Mouse (Mus musculus): Measurements from ENCODE around the gene Fzd7.

The Fzd7 gene

DNA sequence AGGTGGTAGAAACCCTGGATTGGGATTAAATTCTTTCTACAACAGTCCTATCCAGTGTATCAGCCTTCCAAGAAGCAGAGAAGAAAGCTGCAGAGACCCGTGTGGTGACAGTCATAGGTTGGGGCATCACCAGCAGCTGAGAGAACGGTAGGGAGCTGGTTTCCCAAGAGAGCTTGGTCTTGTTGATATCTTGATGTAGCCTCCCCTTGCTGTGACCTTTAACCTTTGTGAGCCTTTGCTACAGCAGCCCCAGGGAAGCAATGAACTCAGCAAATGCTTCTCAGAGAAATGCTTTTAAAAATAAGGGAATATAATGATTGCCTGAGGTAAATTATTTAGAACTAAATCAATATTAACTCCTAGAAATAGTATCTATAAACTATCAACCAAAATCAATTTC, 20.1 kb downstream of the Fzd7 start:
- no peak for ATAC-seq (ENCODE audit: low TSS enrichment)

DNA sequence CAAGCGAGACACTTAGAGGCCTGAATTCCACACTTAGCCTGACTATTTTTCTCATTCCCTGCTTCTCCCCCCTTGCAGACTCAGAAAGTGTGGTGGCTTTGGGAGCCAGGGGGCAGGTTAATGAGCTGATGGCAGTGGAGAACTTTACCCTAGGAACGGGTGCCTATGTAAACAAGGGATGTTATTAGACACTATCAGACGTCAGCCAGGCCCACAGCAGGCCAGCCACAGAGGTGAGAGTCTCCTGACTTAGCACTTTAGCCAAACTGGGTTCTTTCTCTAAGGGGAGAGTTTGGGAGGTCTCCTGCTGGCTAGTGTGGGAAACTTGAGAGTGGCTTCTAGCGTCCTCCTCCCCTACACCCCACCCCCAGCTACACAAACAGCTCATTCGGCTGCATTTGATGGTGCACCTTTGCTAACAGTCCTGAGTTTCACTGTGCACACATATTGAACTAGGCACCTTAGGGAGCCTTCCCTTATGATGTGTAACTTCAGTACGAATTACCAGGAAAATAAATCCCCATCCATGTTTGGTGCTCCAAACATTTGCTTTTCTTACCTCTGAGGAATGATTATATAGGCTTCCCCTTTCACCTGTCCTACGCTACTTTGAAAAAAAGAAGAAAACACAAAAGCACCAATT, 21.6 kb downstream of the Fzd7 start:
- ATAC-seq (ENCODE audit: low TSS enrichment) = no peak

GRCm38 (mm10) chr1:59504302-59504700, 22.1 kb downstream of the Fzd7 start:
- no peak for ATAC-seq (ENCODE audit: low TSS enrichment)

GRCm38 (mm10) chr1:59508463-59509139, 26.4 kb downstream of the Fzd7 start:
- ATAC-seq (ENCODE audit: low TSS enrichment) = no peak

GRCm38 (mm10) chr1:59511566-59512270, 29.5 kb downstream of the Fzd7 start:
- ATAC-seq (ENCODE audit: low TSS enrichment) = no peak

DNA sequence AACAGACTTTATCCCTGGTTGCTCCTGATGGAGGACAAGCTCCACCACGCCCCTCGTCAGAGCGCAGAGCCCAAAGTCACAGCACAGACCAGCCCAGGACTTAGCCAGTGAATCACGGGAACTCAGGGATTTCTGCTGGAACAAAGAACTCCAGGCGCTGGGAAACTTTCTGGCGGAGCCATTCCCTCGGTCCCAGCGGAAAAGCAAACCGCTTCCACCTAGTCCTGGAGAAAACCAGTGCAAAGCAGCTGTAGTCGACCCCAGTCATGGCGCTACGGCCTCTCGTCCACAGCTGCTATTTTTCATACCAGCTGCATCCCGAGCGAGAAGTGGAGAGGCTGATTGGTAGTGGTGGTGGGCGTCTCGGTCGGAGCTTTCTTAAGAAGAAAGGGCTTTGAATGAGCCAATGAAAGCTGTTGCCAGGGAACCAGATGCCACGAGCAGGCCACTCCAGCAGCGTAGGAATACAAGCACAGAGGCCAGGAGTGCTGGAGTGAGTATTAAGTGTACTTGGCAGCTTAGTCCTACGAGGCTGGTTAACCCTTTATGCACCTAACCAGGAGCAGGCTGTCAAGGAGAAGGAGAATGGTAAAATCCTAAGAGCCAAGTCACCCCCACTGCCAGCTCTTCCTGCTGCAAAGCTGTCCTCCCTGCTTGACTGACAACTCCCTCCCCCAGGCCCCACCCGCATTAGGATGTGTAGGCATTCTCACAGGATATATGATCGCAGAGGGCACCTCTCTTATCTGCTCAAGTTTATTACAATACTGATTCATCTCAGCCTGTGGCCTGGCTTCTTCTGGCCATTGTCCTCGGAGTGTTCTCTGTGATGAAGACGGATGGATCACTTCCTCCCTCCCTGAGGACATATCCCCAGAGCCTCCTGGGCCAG, 34.0 kb downstream of the Fzd7 start, which contains the start of gene Gm973:
Gene Gm973 (plus strand): TSS at position 239 of the 892 bp plus-strand sequence.
- ATAC-seq (ENCODE audit: low TSS enrichment) = peak; percentile 79

GRCm38 (mm10) chr1:59520226-59520837, 38.1 kb downstream of the Fzd7 start:
- ATAC-seq (ENCODE audit: low TSS enrichment) = no peak

GRCm38 (mm10) chr1:59522456-59522855, 40.2 kb downstream of the Fzd7 start:
- no peak for ATAC-seq (ENCODE audit: low TSS enrichment)

- no peak for ATAC-seq (ENCODE audit: low TSS enrichment)
Observed at GRCm38 (mm10) chr1:59523378-59523958, 41.2 kb downstream of the Fzd7 start.

- no peak for ATAC-seq (ENCODE audit: low TSS enrichment)
Observed at GRCm38 (mm10) chr1:59524071-59524470, 41.8 kb downstream of the Fzd7 start.

DNA sequence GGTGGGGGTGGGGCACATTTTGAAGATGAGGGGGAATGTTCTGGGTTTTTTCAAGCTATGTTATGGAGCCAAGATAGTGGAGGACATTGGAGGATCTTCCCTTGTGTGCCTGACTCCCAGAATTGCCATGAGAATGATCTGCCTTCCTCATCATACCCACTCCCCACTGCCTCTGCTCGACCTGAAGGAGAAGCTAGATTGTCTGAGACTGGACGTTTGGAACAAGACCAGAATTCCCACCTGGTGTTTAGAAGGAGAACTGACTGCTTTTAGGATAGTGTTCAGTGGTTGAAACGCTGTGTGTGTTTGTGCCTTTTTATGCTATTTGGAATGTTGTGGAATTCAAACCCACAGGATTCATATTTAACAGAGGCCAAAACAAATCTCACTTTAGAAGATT, 42.5 kb downstream of the Fzd7 start:
- no peak for ATAC-seq (ENCODE audit: low TSS enrichment)

DNA sequence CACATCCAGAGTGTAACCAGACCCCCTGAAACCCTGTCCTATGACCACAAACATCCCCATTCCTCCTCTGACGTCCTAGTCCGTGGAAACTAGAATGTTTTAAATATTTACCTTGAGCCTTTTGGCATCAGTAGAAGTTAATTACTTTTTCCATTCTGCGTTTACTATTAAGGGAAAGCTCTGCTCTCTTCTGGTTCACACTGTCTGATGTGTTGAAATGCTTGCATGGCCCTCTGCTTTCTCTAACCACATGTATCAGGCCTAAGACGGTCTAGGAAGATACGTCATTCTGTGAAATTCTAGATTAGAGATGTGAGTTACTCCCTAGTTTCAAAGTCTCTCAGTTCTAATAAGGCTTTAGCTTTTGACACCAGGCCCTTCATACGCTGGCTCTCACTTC, 45.0 kb downstream of the Fzd7 start:
- ATAC-seq (ENCODE audit: low TSS enrichment) = no peak

DNA sequence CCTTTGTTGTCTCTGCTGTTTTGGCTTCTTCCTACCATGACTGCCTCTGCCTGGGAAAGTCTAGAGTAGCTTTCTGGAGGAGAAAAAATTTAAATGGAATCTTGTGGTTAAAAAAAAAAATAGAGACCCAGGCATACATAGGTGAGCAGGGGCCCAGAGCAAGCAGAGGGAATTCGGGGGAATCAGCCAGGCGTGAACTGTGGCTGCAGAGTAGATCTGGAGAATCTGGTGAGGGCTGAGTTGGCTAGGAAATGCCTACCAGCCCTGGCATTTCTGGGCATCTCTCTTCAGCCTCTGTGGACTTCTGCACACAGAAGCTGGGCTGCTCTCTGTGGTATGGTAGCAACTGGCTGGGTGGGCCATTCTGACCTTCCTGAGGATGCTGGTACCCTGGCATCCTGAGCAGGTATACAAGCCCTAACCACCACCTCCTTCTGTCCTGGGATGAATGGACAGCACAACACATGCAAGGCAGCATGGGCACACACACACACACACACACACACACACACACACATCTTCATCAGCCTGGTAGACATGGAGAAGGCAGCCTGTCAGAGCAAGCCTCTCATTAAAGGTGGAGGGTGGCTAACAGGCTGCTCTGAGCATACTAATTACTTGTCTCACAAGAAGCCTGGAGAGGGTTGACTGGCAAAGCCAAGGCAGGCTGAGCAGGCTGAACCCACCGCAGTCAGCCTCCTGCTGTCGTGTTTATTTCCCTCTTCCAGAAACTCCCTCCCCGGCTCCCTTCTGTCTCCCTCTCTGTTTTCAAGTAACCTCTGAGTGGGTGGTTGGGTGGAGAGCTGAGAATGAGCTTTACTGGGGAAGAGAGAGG, 53.0 kb downstream of the Fzd7 start:
- peak; percentile 91 for ATAC-seq (ENCODE audit: low TSS enrichment)
